Mouse (Mus musculus) heart, adult 2 months (tissue): Measurements from ENCODE around the gene Sucnr1.

ENCODE experiments used
- CTCF ChIP-seq: fragments of 200-600 bp; IDR thresholded peaks from 2 replicates; pipeline ENCODE4 v1.8.1; 2022; ENCODE audit warnings: antibody characterized with exemption, mild to moderate bottlenecking, moderate library complexity
- EP300 ChIP-seq: fragments of 200-500 bp; IDR thresholded peaks from 2 replicates; pipeline ENCODE4 v1.6.1; 2011; ENCODE audit warnings: low read depth, low read length, control low read depth; ENCODE audit not compliant: insufficient read depth
- POLR2A ChIP-seq: fragments of 200-500 bp; IDR thresholded peaks from 2 replicates; pipeline ENCODE4 v1.6.1; 2011; ENCODE audit warnings: mild to moderate bottlenecking, low read depth, low read length, control low read depth; ENCODE audit not compliant: insufficient read depth

DNA sequence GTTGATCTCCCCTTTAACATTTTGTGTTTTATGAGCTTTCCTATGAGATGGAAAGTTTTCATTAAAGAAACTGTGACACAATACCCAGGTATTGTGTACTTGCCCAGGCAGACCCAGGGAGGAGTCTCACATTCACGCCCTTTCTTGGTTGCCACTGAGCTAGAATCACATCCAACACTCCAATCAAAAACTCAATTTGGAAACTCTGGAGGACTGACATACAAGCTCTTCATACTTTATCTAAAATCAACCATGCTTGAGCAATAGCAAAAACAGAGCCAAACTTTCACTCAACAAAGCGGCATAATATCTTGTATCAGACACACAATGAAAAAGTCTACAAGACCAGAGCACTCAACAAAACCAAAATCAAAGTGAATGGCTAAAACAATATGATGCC, 27.7 kb upstream of the Sucnr1 start:
- TF ChIP-seq EP300 = no peak
- no peak for TF ChIP-seq POLR2A
- TF ChIP-seq CTCF = no peak
